Mouse (Mus musculus): Measurements from ENCODE around the gene Gatc. TPM values are rescaled to one million over a fixed set of nuclear protein-coding genes. Genes with fewer than 3 reads are reported as not detected.
"Not testable (repeated sequence)": the region's sequence is repeated elsewhere in the genome, so short reads cannot be mapped to it uniquely, and the experiment has no call there.

The Gatc gene
- polyA plus RNA-seq (2012; rRNA removed), result 12.4 and 14.3 TPM in 2 replicates

- no peak for DNase-seq (ENCODE audit: low read depth)
Observed at GRCm38 (mm10) chr5:115340577-115341313, at the start of gene Gatc, which contains the start of gene Triap1. TSS of gene Gatc (minus strand) at chr5:115341178. TSS of gene Triap1 (plus strand) at chr5:115341225.

DNA sequence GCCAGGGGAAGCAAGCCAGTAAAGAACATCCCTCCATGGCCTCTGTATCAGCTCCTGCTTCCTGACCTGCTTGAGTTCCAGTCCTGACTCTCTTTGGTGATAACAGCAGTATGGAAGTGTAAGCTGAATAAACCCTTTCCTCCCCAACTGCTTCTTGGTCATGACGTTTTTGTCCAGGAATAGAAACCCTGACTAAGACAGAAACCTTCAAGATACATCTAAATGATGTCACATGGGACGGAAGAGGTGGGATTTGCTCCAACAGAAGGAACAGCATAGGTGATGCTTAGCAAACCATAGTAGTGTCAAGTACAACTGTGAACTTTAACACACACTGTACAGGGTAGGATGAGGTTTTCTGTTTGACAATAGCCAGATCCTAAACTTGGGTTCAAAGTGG lies 37.9 kb upstream of the Gatc start:
- DNase-seq (ENCODE audit: low read depth), result not testable (repeated sequence)

- no peak for DNase-seq (ENCODE audit: low read depth)
Observed at GRCm38 (mm10) chr5:115375436-115375835, 34.5 kb upstream of the Gatc start.

DNA sequence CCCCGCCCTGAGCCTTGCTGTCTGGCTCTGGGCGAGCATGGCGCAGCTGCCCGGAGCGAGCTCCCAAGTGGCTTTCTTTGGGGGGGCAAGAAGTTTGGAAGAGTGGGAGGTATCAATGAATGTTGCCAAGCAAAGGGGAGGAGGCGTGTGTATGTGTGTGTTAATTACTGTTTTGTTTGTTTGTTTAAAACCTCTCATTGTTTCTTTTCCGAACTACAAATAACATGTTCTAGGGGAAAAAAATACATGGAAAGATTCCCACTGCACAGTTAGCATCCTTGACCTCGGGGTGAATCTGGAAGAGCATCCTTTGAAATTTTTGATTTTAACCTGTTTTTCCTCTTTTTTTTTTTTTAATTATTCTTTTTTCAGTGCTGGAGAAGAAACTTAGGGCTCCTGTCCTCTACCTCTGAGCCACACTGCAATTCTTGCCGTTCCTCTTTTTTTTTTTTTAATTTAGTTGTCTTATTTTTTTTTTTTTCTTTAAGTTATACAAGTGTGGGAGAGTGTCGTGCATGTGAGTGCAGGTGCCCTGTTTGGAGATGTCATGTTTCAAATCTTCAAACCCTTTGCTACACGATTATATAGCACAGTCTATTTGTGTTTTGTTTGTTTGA lies 33.3 kb upstream of the Gatc start:
- DNase-seq (ENCODE audit: low read depth), result no peak

DNA sequence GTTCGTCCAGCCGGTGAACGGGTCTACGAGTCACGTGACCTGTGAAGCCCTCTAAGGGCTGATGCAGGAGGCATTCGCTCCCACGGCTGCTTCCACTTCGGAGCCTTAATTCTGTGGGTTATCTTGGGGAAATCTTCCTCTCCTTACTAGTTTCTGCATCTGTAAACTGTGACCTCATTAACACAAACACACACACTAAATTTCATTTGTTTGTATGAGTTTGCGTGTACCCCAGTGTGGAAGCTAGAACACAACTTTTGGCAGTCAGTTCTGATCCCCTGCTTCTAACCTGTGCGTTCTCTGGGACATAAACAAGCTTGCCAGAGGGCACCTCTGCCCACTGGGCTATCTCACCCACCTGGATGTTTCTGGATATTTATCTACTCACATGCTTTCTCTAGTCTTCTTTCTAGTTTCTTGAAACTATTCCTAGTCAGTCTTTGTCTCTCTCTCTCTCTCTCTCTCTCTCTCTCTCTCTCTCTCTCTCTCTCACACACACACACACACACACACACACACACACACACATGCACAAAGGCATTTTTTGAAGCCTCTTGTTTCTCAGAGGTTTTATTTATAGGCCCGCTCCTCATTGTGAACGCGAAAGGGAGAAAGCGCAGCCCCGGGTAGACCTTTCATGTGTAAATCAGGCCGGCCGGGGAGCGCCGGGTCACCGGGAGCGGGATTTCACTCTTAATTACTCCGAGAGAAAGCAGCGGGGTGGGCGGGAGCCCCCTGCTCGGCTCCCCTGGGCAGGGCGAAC lies 32.6 kb upstream of the Gatc start:
- no peak for DNase-seq (ENCODE audit: low read depth)

DNA sequence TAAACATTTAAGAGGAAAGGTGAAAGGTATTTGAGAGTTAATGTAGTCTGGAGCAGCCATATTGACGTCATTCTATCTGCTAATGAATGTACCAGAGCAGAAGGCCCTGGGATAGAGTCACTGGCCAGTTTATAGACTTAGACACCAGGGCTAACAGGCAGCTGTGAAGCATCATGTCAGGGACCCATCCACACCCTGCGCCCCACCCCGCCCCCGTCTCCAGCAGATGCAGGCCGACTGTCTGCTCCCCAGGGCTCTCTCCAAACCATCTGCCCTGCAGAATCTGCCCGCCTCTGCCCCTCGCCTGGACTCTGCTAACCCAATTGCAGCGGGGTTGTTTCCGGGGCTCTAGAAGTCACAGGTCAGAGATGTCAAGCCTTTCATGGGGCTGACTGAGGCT lies 30.8 kb upstream of the Gatc start:
- DNase-seq (ENCODE audit: low read depth), result no peak

GRCm38 (mm10) chr5:115364782-115365181 lies 23.8 kb upstream of the Gatc start:
- DNase-seq (ENCODE audit: low read depth), result no peak

DNA sequence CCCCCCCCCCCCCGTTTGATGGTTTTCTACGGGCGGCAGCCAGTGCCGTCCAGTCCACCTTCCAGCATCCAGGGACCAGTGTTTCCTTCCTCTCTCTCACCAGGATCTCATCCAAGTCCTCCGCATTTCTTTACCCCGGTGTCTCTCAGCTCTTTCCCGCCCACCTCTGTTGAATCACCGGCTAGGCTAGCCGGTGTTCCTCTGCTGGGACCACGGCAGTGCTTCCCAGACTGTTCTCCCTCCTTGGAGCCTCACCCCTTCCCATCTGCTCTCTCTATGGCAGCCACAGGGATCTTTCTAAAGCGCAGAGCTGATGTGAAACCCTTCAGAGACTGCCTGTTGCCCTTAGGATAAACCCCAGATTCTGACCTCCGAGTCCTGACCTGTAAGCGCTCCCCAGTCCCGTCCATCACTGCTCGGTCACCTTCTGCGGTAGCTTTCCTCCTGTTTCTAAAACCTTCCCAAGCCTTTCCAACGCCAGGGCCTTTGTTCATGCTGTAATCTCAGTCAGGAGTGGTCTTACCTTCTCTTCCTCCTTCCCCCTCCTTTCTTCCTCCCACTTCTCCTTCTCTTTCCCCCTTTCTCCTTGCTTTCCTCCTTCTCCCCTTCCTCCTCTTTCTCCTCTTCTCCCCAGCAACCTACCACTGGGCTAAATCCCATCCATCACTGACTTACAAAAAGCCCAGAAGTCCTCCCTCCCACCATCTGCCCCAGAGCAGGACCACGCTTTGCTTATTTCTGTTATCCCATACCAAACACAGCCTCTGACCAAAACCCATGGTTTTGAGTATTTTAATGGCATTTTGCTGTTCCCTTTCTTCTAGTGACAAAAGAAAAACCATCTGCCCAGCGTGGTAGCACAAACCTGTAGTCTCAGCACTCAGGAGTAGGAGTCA lies 22.1 kb upstream of the Gatc start:
- no peak for DNase-seq (ENCODE audit: low read depth)

GRCm38 (mm10) chr5:115362216-115362615 lies 21.2 kb upstream of the Gatc start:
- DNase-seq (ENCODE audit: low read depth), result no peak

DNA sequence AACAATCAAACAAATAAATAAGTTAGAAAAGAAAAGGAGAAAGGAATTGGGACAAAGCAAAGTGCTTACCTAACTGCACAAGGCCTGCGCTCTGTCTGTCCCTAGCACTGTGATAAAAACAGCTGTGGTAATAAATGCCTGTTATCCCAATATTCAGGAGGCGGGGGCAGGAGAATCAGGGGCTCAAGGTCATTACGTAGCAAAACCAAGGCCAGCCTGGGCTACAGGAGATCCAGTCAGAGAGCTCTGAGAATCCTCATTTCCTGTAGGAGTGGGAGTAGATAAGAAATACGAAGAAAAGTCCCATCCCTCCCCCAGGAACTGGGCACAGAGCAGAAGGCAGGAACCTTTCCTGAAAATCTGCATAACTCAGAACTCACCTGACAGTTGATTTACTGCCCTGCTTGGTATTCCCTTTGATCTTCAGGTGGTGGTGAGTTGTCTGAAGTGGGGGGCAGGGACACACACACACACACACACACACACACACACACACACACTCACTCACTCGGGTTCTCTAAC lies 18.9 kb upstream of the Gatc start:
- no peak for DNase-seq (ENCODE audit: low read depth)

DNA sequence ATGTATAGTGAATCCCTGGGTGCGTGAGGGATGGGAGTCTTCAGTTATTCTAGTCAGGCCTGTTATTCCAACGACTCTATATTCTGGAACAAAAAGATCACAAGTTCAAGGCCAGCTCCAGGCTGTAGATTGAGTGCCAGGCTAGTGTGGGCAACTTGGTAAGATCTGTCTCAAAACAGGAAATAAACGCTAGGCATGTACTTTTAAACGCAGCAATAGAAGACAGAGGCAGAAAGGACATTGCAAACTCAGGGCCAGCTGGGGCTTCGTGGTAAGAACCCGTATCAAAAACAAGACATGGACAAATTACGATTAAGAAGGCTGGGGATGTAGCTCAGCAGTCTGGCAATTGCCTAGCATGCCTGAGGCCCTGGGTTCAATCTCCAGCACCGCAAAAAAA lies 18.5 kb upstream of the Gatc start:
- DNase-seq (ENCODE audit: low read depth), result no peak

GRCm38 (mm10) chr5:115358872-115359271 lies 17.9 kb upstream of the Gatc start:
- DNase-seq (ENCODE audit: low read depth), result no peak

DNA sequence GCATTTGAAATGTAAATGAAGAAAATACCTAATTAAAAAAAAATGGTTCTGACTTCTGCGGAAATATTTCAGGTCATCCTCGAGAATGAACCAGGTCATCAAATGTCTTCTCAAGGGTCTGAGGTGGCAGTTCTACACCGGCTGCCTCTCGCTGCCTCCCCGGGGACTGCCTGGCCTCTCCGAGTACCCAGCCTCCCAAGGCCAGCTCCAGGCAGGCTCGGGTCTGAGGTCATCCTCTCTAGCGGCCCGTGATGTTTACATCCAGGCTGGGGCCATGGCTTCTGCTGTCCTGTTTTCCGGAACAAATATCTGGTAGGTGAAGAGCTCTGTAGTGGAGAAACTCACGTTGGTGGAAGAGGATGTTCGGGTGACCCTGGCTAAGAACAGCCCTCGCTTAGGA lies 14.1 kb upstream of the Gatc start:
- DNase-seq (ENCODE audit: low read depth), result no peak

- DNase-seq (ENCODE audit: low read depth), result no peak
Observed at GRCm38 (mm10) chr5:115351348-115351747, 10.4 kb upstream of the Gatc start.

DNA sequence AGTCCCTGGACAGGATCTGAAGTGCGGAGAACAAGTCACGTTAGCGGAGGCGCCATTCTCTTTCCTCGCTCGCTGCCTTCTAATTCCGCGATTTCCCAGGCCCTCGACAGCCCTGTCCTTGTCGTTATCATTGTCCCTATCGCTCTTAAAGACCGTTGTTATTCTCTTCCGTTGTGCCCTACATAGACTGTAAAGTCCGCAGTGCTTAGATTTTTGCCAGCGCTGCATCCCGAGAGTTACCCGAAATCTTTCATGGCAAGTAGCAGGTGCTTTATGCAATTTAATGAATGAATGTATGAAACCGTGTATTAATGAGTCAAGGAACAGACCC lies 8.2 kb upstream of the Gatc start:
- DNase-seq (ENCODE audit: low read depth), result no peak

DNA sequence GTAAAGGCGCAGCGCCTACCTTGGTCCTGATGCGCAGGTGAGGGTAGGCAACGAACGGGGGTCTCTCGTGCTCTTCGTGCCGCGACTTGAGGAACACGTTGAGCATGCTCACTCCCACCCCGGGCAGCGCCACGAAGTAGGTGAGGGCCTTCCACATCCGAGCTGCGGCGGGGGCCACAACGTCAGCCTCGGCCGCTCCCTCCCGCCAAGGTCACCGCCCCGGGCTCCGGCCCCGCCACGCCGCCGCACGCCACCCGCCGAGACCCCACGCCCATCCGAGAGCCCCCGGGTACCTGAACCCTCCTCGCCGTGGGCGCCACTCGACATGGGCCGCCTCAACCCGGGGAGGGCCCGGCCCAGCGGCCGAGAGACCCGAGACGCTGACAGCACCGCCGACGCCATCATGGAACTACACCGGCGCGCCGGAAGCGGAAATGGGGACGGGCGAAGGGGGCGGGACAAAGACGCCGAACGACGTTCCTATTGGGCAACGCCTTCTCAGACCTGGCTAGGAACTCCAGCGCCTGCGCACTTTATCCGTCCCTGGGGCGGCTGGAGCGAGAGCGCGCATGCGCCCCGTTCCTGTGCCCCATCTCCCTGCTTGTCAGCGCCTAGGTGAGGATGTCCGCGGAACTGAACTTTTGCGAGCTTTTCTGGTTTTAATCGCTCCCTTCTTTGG lies 7.7 kb upstream of the Gatc start, which contains the start of gene Cox6a1:
Gene Cox6a1 (minus strand): TSS at position 436 of the 679 bp plus-strand sequence.
- peak; percentile 67 for DNase-seq (ENCODE audit: low read depth)

DNA sequence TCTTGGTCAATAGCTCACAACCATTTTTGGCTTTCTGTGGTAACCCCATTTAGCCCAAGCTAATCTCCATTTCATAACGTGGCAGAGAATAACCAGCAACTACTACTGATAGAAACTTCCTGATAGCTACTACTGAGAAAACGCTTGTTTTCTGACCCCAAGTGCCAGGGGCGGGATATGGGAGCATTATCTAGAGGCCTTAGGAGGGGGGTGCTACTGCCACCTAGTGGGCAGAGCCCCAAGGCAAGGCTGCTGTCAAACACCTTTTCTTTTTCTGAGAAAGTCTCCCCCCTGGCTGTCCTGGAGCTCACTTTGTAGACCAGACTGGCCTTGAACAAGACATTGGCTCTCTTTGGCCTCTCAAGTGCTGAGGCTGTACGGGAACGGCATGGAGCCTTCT lies 6.6 kb upstream of the Gatc start:
- no peak for DNase-seq (ENCODE audit: low read depth)

DNA sequence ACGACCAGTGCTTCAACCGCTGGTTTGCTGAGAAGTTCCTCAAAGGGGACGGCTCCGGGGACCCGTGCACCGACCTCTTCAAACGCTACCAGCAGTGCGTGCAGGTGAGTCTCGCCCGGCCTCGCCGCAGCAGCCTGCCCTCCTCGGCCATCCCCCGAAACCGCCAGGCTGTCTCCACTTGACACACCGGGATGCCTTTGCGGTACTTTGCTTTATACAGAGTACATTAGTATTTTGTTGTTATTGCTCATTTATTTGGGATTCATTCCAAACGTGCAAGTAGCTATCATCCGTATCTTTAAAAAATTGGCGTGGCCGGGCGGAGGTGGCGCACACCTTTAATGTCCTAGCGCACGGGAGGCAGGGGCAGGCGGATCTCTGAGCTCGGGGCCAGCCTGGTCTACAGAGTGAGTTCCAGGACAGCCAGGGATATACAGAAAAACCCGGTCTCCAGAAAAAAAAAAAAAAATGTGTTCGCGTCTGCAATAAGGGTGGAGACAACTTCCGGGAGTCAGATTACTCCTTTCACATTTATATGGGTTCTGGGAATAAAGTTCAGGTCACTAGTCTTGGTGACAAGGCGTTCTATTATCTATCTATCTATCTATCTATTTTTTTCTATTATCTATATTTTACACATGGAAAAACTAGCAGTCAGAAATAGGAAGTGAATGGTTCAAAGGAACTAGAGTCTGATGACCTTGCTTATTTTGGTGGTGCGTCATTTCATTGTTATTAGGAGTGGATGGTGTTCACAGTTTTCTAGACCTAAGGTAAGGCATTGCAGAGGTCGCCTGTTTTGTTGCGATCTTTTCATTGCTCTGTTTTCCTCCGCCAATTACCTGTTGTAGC lies 562 bp upstream of the Gatc start:
- DNase-seq (ENCODE audit: low read depth), result no peak

- no peak for DNase-seq (ENCODE audit: low read depth)
Observed at GRCm38 (mm10) chr5:115340007-115340406, 971 bp downstream of the Gatc start.

GRCm38 (mm10) chr5:115333626-115334025 lies 7.4 kb downstream of the Gatc start:
- no peak for DNase-seq (ENCODE audit: low read depth)
